ENCODE assay signal across 10 mouse cellular contexts in the genomic region with DNA sequence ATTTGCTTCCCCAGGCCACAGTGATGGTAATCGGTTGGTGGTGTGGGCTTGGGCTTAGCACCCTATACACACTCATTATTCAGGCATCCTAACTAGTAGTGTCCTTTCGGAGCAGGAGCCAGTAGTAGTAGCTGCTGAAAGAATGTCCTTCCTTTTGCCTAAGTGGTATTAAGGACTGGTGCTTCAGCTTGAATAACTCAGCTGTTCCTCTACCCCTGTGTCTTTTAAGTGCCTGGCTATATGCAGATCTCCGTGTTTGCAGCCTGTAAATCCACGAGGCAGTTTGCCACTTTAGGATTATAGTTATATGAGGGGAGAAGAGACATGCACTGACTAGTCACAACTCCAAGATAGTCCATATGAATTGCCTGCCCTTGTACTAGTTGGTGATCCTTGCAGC. TPM values are rescaled to one million over a fixed set of nuclear protein-coding genes. Genes with fewer than 3 reads are reported as not detected.
DNase-seq lines count a peak whose midpoint lies in the region; ATAC-seq and TF ChIP-seq lines count a peak whose summit lies in the region.
"Had no signal": no experiment of that assay in that cellular context is flagged by ENCODE, and none has a peak within 500 bp of the region (broad histone marks: within the 10 kb centered on the region; RNA-seq: fewer than 3 reads in every experiment).

No protein-coding gene starts in this region.

- H3K4me3 ChIP-seq in heart, embryonic 11.5 days (ENCODE audit: low read depth, low read length): no peak overlapping the region
- H3K4me3 ChIP-seq in kidney, embryonic 15.5 days (replicated peaks): no peak overlapping the region
- H3K4me3 ChIP-seq in testis, adult 2 months (ENCODE audit: control insufficient read depth, low read depth, low read length): no peak overlapping the region
- H3K4me3 ChIP-seq in stomach, postnatal 0 days (ENCODE audit: low read depth, low read length): no peak overlapping the region

- TF ChIP-seq EP300 in stomach, postnatal 0 days (optimal IDR thresholded peaks at IDR 0.05): no peak

- no peak overlapping the region; the same call in 1 of the 2 replicates for H3K27ac ChIP-seq in heart, embryonic 11.5 days (ENCODE audit: low read depth, low read length)
- H3K27ac ChIP-seq in kidney, embryonic 15.5 days: 0 out of 2 replicates have a peak overlapping the region, but pooled peaks have one; percentile 27
- H3K27ac ChIP-seq in testis, adult 2 months (ENCODE audit: control insufficient read depth, insufficient read depth, low read depth, low read length): peak overlapping the region; percentile 12; the same call in 1 of the 2 replicates
- peak overlapping the region; percentile 93 for H3K27ac ChIP-seq in stomach, postnatal 0 days (replicated peaks)

- no peak for ATAC-seq in heart, embryonic 11.5 days (replicated peaks; ENCODE audit: insufficient number of reproducible peaks, low FRiP score, low TSS enrichment)
- ATAC-seq in kidney, embryonic 15.5 days (replicated peaks; ENCODE audit: low FRiP score): no peak
- no peak for ATAC-seq in stomach, postnatal 0 days (ENCODE audit: low FRiP score, low TSS enrichment)

- H3K9me3 ChIP-seq in heart, embryonic 11.5 days (replicated peaks; ENCODE audit: control insufficient read depth, low read length): no peaks in the 10 kb centered on the region
- H3K9me3 ChIP-seq in kidney, embryonic 15.5 days (replicated peaks): no peaks in the 10 kb centered on the region
- H3K9me3 ChIP-seq in stomach, postnatal 0 days (ENCODE audit: control insufficient read depth, low read length): no peaks in the 10 kb centered on the region

- H3K4me2 ChIP-seq in heart, embryonic 11.5 days: no peak overlapping the region
- no peak overlapping the region for H3K4me2 ChIP-seq in kidney, embryonic 15.5 days
- H3K4me2 ChIP-seq in stomach, postnatal 0 days (replicated peaks; ENCODE audit: low read depth): no peak overlapping the region
- H3K4me2 ChIP-seq: midbrain, embryonic 11.5 days had no signal

- peaks cover 76% of the 10 kb centered on the region for H3K4me1 ChIP-seq in heart, embryonic 11.5 days (ENCODE audit: control insufficient read depth, insufficient read depth, low read length)
- peaks cover 63% of the 10 kb centered on the region for H3K4me1 ChIP-seq in kidney, embryonic 15.5 days
- no peaks in the 10 kb centered on the region; the same call in 1 of the 2 replicates for H3K4me1 ChIP-seq in testis, adult 2 months (ENCODE audit: control insufficient read depth, insufficient read depth, low read length)
- peaks cover 36% of the 10 kb centered on the region for H3K4me1 ChIP-seq in stomach, postnatal 0 days (replicated peaks; ENCODE audit: control insufficient read depth, insufficient read depth)

- DNase-seq in heart, adult 11 months: peak; percentile 91
- DNase-seq in kidney, postnatal 36 days: no peak
- DNase-seq in testis, postnatal 10 days (ENCODE audit: low spot score): no peak
- no peak for DNase-seq in stomach, postnatal 0 days (ENCODE audit: low spot score)
- DNase-seq in frontal cortex, postnatal 10 days (ENCODE audit: low spot score in 2 of 2): no peak
- DNase-seq: retina, postnatal 1 day had no signal

- TF ChIP-seq CTCF in testis, adult 2 months (IDR thresholded peaks at IDR 0.05; ENCODE audit: control insufficient read depth, insufficient read depth, insufficient replicate concordance, low read depth, low read length): no peak
- no peak for TF ChIP-seq CTCF in stomach, postnatal 0 days (IDR thresholded peaks at IDR 0.05; ENCODE audit: low read depth)

- no peak overlapping the region for H3K9ac ChIP-seq in heart, embryonic 11.5 days (ENCODE audit: low read depth, low read length)
- no peak overlapping the region for H3K9ac ChIP-seq in kidney, embryonic 15.5 days
- H3K9ac ChIP-seq in stomach, postnatal 0 days (ENCODE audit: low read length): no peak overlapping the region

- TF ChIP-seq POLR2A in testis, adult 2 months (IDR thresholded peaks at IDR 0.05; ENCODE audit: control insufficient read depth, low read depth, low read length): no peak

- 66% methylated on average over 4 of the region's 4 CpGs for WGBS in heart, embryonic 11.5 days (ENCODE audit: insufficient replicate concordance)
- 81% methylated on average over 4 of the region's 4 CpGs for WGBS in kidney, embryonic 15.5 days
- WGBS in stomach, postnatal 0 days: 53% methylated on average over 4 of the region's 4 CpGs

- H3K27me3 ChIP-seq in heart, embryonic 11.5 days (ENCODE audit: control insufficient read depth, insufficient read depth, low read length): no peaks in the 10 kb centered on the region
- H3K27me3 ChIP-seq in kidney, embryonic 15.5 days: no peaks in the 10 kb centered on the region
- no peaks in the 10 kb centered on the region for H3K27me3 ChIP-seq in testis, adult 2 months (ENCODE audit: control insufficient read depth, insufficient read depth, low read length)
- H3K27me3 ChIP-seq in stomach, postnatal 0 days (ENCODE audit: control insufficient read depth, insufficient read depth, low read length): no peaks in the 10 kb centered on the region

- no peaks in the 10 kb centered on the region for H3K36me3 ChIP-seq in heart, embryonic 11.5 days (ENCODE audit: control insufficient read depth, insufficient read depth, low read length)
- peaks cover 15% of the 10 kb centered on the region for H3K36me3 ChIP-seq in kidney, embryonic 15.5 days
- no peaks in the 10 kb centered on the region for H3K36me3 ChIP-seq in testis, adult 2 months (ENCODE audit: control insufficient read depth, insufficient read depth, low read length)
- no peaks in the 10 kb centered on the region for H3K36me3 ChIP-seq in stomach, postnatal 0 days (ENCODE audit: control insufficient read depth, insufficient read depth, low read length)

RNA-seq across cellular contexts. Expression of a gene that starts 38.9 kb away (rescaled TPM):
- 56.6 and 63.9 TPM in 2 replicates for polyA plus RNA-seq in heart, embryonic 11.5 days (2014; fragmentation: Nextera tagmentation; extraction: Ambion mirVana)
- 82.0 and 85.9 TPM in 2 replicates for polyA plus RNA-seq in kidney, embryonic 15.5 days (2015; fragmentation: Nextera tagmentation; extraction: Ambion mirVana)
- 9.1 and 12.0 TPM in 2 replicates for polyA plus RNA-seq in testis, adult 2 months (2012; rRNA removed)
- 33.0 and 33.9 TPM in 2 replicates for polyA plus RNA-seq in stomach, postnatal 0 days (2015; fragmentation: Nextera tagmentation; extraction: Ambion mirVana)
